Mouse (Mus musculus) midbrain, embryonic 14.5 days (tissue): Measurements from ENCODE around the gene H2al2a. TPM values are rescaled to one million over a fixed set of nuclear protein-coding genes. Genes with fewer than 3 reads are reported as not detected.
"Not testable (repeated sequence)": the region's sequence is repeated elsewhere in the genome, so short reads cannot be mapped to it uniquely, and the experiment has no call there.

ENCODE experiments used
- ATAC-seq: fragments of 200-750 bp; cut with Nextera tagmentation; 2 replicates; pipeline ENCODE4 v1.8.0; 2017; ENCODE audit warnings: moderate number of reproducible peaks, moderate library complexity; ENCODE audit not compliant: low FRiP score, low TSS enrichment
- DNase-seq: peaks from one replicate; pipeline ENCODE4 v3.0.0-alpha.2; 2015
- H3K27ac ChIP-seq: fragments of 300-500 bp; sonication (generic); replicated peaks from 2 replicates; pipeline ENCODE4 v1.5.1; 2014; ENCODE audit warnings: mild to moderate bottlenecking, low read depth, low read length, moderate library complexity
- H3K27me3 ChIP-seq: fragments of 300-500 bp; sonication (generic); 2 replicates; pipeline ENCODE4 v1.6.1; 2014; ENCODE audit warnings: low read length, control low read depth, mixed read lengths; ENCODE audit not compliant: control insufficient read depth, insufficient read depth
- H3K36me3 ChIP-seq: fragments of 300-500 bp; sonication (generic); 2 replicates; pipeline ENCODE4 v1.6.1; 2014; ENCODE audit warnings: low read length, control low read depth; ENCODE audit not compliant: control insufficient read depth, insufficient read depth
- H3K4me1 ChIP-seq: fragments of 300-500 bp; sonication (generic); 2 replicates; pipeline ENCODE4 v1.6.1; 2014; ENCODE audit warnings: mild to moderate bottlenecking, antibody characterized with exemption, low read length, control low read depth; ENCODE audit not compliant: control insufficient read depth, insufficient read depth
- H3K4me2 ChIP-seq: fragments of 300-500 bp; sonication (generic); 2 replicates; pipeline ENCODE4 v1.6.1; 2014; ENCODE audit warnings: mild to moderate bottlenecking, low read length, moderate library complexity
- H3K4me3 ChIP-seq: fragments of 300-500 bp; sonication (generic); replicated peaks from 2 replicates; pipeline ENCODE4 v1.5.1; 2014; ENCODE audit warnings: low read depth, low read length
- H3K9ac ChIP-seq: fragments of 300-500 bp; sonication (generic); replicated peaks from 2 replicates; pipeline ENCODE4 v1.6.1; 2014; ENCODE audit warnings: mild to moderate bottlenecking, low read length, moderate library complexity
- H3K9me3 ChIP-seq: fragments of 300-500 bp; sonication (generic); 2 replicates; pipeline ENCODE4 v1.6.1; 2016; ENCODE audit warnings: low read length, control low read depth, mixed read lengths; ENCODE audit not compliant: control insufficient read depth
- WGBS: fragments of 180-500 bp; shearing (Covaris S2); extraction: QIAGEN DNeasy Blood & Tissue Kit; methylation state at CpG from one replicate; pipeline ENCODE4 v1.1.7; 2014; 5-methylcytosine and 5-hydroxymethylcytosine counted together
- polyA plus RNA-seq: library from polyadenylated mRNA; unstranded; fragments of >200 nt; fragmentation: Nextera tagmentation; extraction: Ambion mirVana; gene quantifications from 2 replicates; pipeline ENCODE4 v1.2.1, GENCODE M21; 2014

Gene H2al2a
- polyA plus RNA-seq, 1 experiment from 2014 or later, result not detected

DNA sequence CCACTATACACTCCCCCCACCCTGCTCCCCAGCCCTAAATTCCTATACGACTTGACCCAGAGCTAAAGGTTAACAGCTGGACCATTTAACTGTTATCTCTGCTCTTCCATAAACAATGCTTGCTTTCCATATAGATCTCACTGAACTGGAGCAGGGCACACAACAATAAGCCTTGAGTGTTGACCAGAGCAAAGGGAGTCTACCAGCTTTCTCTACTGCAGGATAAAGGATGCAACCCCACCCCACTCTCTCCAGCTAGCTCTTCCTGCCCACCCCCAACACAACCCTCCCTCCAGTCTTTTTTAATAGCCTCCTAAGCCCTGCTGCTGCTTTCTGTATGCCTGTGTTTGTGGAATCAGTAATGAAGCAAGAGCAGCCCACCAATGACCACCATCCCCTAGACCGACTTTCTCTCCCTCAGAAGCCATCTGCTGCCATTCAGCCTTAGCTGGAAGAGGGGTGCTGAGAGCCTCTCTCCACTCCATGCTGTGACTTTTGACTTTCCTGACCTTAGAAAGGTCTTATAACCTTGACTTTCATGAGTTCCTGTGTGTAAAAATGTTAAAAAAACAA, 22.8 kb downstream of the H2al2a start:
- WGBS, result 43% methylated on average over 2 of the region's 2 CpGs
- no peak overlapping the region for H3K27ac ChIP-seq
- DNase-seq (no peak), ATAC-seq (no peak)
- H3K9ac ChIP-seq, result no peak overlapping the region
- H3K9me3 ChIP-seq, result no peaks in the 10 kb centered on the region
- H3K36me3 ChIP-seq, result no peaks in the 10 kb centered on the region
- H3K4me3 ChIP-seq, result no peak overlapping the region
- no peak overlapping the region for H3K4me2 ChIP-seq
- H3K27me3 ChIP-seq, result no peaks in the 10 kb centered on the region
- H3K4me1 ChIP-seq, result no peaks in the 10 kb centered on the region

DNA sequence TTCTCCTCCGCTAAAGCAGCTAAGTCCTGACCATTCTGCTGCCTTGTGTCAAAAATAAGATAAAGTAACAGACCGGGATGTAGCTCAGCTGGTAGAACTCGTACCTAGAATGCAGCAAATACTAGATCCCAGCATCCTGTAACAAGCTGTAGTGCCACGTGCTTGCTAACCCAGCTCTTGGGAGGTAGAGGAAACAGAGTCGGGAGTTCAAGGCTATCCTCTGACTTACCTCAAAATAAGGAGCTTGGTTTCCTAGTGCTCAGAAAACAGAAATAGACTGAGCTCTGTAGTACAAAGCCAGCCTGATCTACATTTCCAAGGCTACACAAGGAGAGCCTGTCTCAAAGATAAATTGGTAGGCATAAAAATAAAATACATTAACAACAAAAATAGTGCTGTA, 23.5 kb downstream of the H2al2a start:
- WGBS, result 93% methylated on average over 5 of the region's 5 CpGs

DNA sequence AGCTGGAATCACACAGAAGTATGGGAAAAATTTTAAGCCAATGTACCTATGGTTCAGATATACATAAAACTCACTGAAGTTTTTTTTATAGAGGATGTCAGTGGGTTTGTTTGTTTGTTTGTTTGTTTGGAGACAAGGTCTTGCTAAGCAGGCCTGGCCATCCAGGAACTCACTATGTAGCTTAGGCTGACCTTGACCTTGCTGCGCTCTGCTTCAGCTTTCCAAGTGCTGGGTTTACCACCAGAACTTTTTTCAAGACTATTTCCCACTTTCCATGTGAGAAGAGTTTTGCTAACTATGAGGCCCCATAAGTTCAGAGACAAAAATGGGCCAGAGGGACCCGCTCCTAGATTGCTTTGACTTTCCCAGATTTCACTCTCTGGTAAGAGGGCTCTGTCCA, 23.9 kb downstream of the H2al2a start:
- no peaks in the 10 kb centered on the region for H3K27me3 ChIP-seq
- H3K36me3 ChIP-seq, result no peaks in the 10 kb centered on the region
- DNase-seq (no peak), ATAC-seq (no peak)
- H3K4me3 ChIP-seq, result no peak overlapping the region
- H3K9me3 ChIP-seq, result no peaks in the 10 kb centered on the region
- H3K4me1 ChIP-seq, result no peaks in the 10 kb centered on the region
- 96% methylated on average over 2 of the region's 2 CpGs for WGBS
- H3K9ac ChIP-seq, result no peak overlapping the region
- H3K27ac ChIP-seq, result no peak overlapping the region
- no peak overlapping the region for H3K4me2 ChIP-seq

More for the DNA sequence above, 23.5 kb downstream of the H2al2a start:
- no peaks in the 10 kb centered on the region for H3K27me3 ChIP-seq
- no peak overlapping the region for H3K27ac ChIP-seq
- no peak overlapping the region for H3K4me3 ChIP-seq
- no peak overlapping the region for H3K4me2 ChIP-seq
- DNase-seq, result no peak
- no peaks in the 10 kb centered on the region for H3K36me3 ChIP-seq
- H3K4me1 ChIP-seq, result no peaks in the 10 kb centered on the region
- ATAC-seq, result no peak
- no peak overlapping the region for H3K9ac ChIP-seq
- no peaks in the 10 kb centered on the region for H3K9me3 ChIP-seq

DNA sequence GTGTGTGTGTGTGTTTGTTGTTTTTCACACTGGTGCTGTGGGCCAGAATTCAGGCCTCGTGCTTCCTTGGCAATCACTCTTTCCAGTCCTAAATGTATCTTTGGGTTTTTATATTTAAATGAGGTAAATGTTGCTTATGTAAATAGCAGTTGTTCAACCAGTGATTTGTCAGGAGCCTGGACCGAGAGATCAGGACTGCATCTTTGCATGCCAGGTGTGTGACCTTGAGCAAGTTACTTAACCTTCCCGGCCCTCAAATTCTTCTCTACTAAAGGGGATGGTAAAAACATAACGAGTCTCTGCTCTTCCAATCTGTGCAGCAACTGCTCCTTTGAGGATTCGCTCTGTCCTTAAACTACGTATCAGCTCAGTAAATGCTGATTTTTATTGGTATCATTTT, 25.4 kb downstream of the H2al2a start:
- H3K27me3 ChIP-seq, result no peaks in the 10 kb centered on the region
- DNase-seq (no peak), ATAC-seq (no peak)
- no peaks in the 10 kb centered on the region for H3K9me3 ChIP-seq
- no peak overlapping the region for H3K4me2 ChIP-seq
- H3K27ac ChIP-seq, result no peak overlapping the region
- WGBS, result 71% methylated on average over 6 of the region's 6 CpGs
- no peaks in the 10 kb centered on the region for H3K4me1 ChIP-seq
- H3K4me3 ChIP-seq, result no peak overlapping the region
- no peaks in the 10 kb centered on the region for H3K36me3 ChIP-seq
- no peak overlapping the region for H3K9ac ChIP-seq

DNA sequence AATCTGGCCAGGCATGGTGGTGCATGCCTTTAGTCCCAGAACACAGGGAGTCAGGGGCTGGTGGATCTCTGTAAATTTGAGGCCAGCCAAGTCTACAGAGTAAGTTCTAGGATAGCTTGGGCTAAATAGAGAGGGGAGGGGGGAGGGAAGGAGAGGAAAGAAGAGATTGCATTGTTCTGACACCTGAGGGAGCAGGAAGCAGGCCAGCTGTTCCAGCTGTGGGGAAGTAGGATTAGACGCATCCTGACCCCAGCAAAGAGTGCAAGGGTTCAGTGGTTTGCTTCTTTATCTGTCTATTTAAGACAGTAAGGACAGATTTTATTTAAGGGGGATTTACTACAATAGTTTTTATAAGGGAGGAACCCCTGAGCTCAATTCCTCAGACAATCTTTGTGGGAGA, 26.1 kb downstream of the H2al2a start:
- DNase-seq, result no peak
- Histone ChIP-seq H3K9ac (no peak overlapping the region), H3K27me3 (no peaks in the 10 kb centered on the region), H3K4me3 (no peak overlapping the region), H3K4me2 (no peak overlapping the region), H3K36me3 (no peaks in the 10 kb centered on the region), H3K27ac (no peak overlapping the region), H3K9me3 (no peaks in the 10 kb centered on the region), H3K4me1 (no peaks in the 10 kb centered on the region)
- ATAC-seq, result no peak
- 15% methylated on average over 1 of the region's 1 CpGs for WGBS

DNA sequence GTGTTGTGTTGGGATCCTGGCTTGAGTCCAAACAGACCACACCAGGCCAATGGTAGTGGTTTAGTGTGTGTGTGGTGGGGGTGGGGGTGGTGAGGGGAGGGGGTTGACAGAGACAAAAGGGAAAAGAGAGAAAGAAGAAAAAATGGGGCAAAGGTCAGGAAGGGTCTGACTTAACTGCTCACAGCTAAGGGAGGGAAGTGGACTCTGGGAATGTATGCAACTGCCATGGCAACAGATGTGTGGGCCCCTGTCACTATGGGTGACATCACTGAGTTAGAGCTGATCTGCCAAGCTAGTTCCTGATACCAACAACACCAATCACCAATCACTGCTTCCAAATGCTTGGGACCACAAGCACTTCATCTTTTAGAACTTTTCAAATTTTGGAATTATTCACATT, 26.6 kb downstream of the H2al2a start:
- H3K9me3 ChIP-seq, result no peaks in the 10 kb centered on the region
- H3K4me1 ChIP-seq, result no peaks in the 10 kb centered on the region
- no peaks in the 10 kb centered on the region for H3K27me3 ChIP-seq
- no peak overlapping the region for H3K9ac ChIP-seq
- no peaks in the 10 kb centered on the region for H3K36me3 ChIP-seq
- H3K4me3 ChIP-seq, result no peak overlapping the region
- peak; percentile 21 for DNase-seq
- no peak overlapping the region for H3K27ac ChIP-seq
- ATAC-seq, result no peak
- H3K4me2 ChIP-seq, result no peak overlapping the region

DNA sequence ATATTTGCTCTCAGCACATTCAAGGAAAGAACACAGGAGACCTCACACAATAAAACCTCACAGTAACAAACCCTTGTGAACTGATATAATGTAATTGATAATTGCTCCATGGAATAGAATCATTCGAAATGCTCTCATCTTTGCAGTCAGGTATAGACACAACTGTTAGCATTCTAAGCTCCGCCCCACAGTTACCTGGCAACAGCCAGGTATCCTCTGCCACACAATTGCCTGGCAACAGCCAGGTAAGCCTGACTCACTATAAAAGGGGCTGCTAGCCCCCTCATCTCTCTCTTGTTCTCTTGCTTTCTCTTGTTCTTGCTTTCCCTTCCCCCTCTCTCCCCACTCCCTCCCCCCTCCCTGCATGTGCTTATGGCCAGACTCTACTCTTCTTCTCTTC, 28.2 kb downstream of the H2al2a start:
- Histone ChIP-seq H3K36me3 (no peaks in the 10 kb centered on the region), H3K9ac (no peak overlapping the region), H3K4me1 (no peaks in the 10 kb centered on the region), H3K9me3 (no peaks in the 10 kb centered on the region), H3K4me3 (no peak overlapping the region), H3K27ac (no peak overlapping the region), H3K27me3 (no peaks in the 10 kb centered on the region), H3K4me2 (no peak overlapping the region)
- WGBS, result 92% methylated on average over 2 of the region's 2 CpGs
- no peak for ATAC-seq
- DNase-seq, result peak; percentile 2

DNA sequence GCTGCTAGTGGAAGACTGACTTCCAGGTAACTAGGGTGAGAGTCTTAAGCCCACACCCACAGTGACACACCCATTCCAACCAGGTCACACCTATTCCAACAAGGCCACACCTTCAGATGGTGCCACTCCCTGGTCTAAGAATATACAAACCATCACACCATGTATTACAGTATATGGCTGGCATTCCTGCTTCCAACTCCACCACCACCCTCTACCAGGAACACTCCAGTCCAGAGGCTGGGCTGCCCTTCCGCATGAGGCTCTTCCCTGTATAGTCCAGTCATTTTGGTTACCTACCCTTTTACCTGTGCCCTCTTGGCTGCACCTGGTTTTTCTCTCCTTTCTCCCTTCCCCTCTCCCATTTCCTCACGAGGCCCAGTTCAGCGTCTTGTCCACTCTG, 28.7 kb downstream of the H2al2a start:
- ATAC-seq, result not testable (repeated sequence)

DNA sequence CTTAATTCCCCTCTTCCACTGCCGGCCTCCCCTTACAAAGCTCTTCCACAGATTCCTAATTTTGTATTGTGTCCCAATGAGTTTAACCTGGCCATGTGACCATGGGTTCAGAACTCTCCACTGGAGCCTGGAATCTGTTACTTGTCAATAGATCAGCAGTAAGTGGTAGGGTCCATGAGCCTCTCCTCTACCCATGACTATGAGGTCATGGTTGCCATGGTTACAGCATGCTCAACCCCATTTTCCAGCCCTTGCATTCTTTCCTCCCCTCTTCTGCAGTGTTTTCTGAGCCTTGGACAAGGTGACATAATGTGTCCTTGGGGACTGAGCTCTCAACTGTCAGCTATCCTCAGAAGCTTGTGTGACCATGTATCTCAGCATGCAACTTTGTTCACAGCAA, 37.3 kb downstream of the H2al2a start:
- Histone ChIP-seq H3K9ac (no peak overlapping the region), H3K27ac (no peak overlapping the region), H3K4me1 (no peaks in the 10 kb centered on the region), H3K4me3 (no peak overlapping the region), H3K4me2 (no peak overlapping the region), H3K36me3 (no peaks in the 10 kb centered on the region), H3K27me3 (no peaks in the 10 kb centered on the region), H3K9me3 (no peaks in the 10 kb centered on the region)
- 79% methylated on average over 1 of the region's 1 CpGs for WGBS
- DNase-seq (no peak), ATAC-seq (no peak)

More for the DNA sequence above, 28.7 kb downstream of the H2al2a start:
- not testable (repeated sequence) for H3K27me3 ChIP-seq, H3K4me1 ChIP-seq, H3K4me3 ChIP-seq, H3K27ac ChIP-seq, H3K4me2 ChIP-seq, DNase-seq, H3K9ac ChIP-seq, H3K9me3 ChIP-seq, H3K36me3 ChIP-seq
- WGBS, result 90% methylated on average over 3 of the region's 3 CpGs
